Mouse (Mus musculus) monocyte, adult 2 months (primary cell): ENCODE measurements around the gene Grk3.

Experiments used
- DNase-seq, 2 experiments: peaks; one replicate each; pipeline ENCODE4 v3.0.0; 2022; ENCODE audit warnings: low spot score in 2 of 2, low read depth in 1 of 2

Grk3 gene

DNA sequence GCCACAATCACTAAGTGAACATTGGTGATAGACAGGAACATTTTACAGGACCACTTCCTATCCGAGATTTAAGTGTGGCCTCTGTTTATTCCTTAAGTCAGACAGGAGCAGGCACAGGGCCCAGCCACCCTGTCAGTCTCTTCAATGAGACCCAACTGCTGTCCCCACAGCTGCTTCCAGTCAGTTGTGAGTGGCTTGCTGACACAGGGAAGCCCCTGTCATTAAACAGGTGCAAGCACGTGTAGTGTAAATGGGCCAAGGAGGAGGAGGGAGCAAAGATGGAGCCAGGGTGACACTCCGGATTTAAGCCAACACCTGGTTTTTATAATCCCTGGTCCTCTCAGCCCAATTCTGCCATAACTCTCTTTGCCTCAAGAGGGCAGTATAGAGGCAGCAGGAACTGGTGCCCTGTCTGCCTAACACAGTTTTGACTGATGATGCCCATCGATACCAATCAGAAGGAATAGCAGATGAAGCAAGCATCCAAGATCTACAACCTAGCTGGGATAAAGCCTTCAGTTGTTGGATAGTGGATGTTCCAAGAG is 138.7 kb downstream of the Grk3 start:
- DNase-seq = no peak

DNA sequence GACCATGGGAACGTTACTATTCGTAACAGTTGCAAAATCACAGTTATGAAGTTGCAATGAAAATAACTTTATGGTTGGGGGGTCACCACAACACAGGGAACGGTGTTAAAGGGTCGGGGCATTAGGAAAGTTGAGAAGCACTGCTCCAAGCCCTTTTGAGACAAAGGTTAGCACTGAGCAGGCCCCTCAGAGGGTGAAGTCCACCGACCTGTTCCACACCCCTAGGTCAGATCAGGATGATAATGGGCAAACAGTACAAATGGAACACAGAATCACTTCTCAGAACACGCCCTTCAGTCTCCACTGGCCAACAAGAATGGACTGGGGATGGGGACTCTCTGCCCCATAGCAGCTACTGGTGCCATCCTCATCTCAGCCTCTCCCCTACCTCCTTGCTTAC is 142.6 kb downstream of the Grk3 start:
- DNase-seq = no peak

DNA sequence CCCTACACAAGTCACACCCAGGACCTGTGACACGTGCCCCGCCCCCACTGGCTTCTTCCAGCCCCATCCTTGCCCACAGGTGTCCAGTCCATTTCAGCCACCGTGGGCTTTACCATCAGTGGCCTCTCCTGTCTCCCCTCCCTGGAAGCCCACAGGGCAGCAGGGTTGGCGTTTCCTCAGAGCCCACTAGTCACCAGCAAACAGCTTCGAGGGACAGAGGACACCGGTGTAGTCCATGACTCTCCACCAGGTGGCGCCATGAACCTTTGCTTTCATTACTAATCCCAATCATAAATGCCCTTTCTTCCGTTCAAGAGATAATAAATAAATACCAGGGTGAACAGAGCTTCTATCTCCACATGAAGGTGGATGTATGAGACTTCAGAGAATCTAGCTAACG is 144.9 kb downstream of the Grk3 start:
- peak in 1 of 2 experiments; percentile 45 for DNase-seq

DNA sequence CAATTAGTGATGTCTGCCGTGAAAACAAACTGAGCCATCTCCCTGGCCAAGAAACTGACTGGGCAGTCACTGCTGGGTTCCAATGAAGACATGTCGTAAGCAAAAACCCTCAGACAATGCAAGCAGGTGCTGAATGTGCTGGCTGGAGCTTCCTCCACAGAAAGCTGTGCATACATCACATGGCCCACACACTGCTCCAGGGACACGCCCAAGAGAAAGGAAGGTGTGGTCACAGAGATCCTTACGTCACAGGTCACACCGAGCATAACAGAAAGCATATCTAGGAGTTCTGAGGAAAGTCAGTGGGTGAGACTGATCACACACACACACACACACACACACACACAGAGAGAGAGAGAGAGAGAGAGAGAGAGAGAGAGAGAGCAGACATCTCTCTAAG is 147.0 kb downstream of the Grk3 start:
- DNase-seq = peak in 1 of 2 experiments; percentile 19

DNA sequence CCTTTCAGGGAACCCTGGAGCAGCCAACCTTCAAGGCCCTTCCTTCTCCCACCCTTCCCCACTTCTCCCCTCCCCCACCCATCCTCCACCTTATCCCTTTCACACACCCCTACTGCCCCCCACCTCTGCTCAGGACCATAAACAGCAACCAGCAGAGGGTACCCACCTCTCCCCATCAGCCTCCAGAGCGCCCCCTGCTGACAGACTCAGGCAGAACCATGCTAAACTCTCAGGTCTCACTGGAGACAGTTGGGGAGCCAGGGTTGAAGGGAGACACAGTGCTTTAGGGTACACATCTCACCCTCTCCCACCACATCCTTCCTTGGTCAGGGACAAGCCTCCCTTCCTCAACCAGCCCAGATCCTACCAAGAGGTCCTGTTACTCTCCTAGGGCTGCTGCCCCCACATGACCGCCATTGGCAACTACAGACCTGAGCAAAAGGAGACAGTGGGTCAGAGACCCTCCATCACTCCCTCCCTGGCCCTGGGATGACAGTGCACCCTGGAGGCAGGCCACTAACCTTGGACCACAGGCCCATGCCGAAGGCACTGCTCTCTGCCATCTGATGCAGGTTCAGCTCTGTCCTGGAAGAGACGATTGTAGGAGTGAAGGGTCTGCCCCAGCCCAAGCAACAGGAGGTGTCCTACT is 150.7 kb downstream of the Grk3 start:
- DNase-seq = no peak
